ENCODE assay signal across 8 mouse cellular contexts in genomic region chr14:73239291-73239690, GRCm38 (mm10). TPM values are rescaled to one million over a fixed set of nuclear protein-coding genes. Genes with fewer than 3 reads are reported as not detected.
DNase-seq lines count a peak whose midpoint lies in the region; ATAC-seq and TF ChIP-seq lines count a peak whose summit lies in the region.

No protein-coding gene starts in this region.

- no peak for TF ChIP-seq EP300 in heart, adult 2 months (IDR thresholded peaks at IDR 0.05; ENCODE audit: insufficient read depth, low read depth, low read length)

- peaks cover 26% of the 10 kb centered on the region for H3K79me3 ChIP-seq in C2C12 (ENCODE audit: low read depth)

- ATAC-seq in kidney, embryonic 15.5 days (replicated peaks; ENCODE audit: low FRiP score) = 0 out of 2 replicates have a peak, but pooled peaks have one; percentile 68
- peak; percentile 65 for ATAC-seq in midbrain, embryonic 12.5 days (ENCODE audit: low FRiP score, low read depth)

- peak overlapping the region; percentile 41 for H3ac ChIP-seq in C2C12 (ENCODE audit: control insufficient read depth, insufficient read length, low read depth)

- peaks cover 10% of the 10 kb centered on the region for H3K4me1 ChIP-seq in heart, adult 2 months (ENCODE audit: control insufficient read depth, insufficient read depth, low read length)
- H3K4me1 ChIP-seq in kidney, embryonic 15.5 days = peaks cover 14% of the 10 kb centered on the region
- H3K4me1 ChIP-seq in midbrain, embryonic 12.5 days = 0 out of 2 replicates have a peak, but pooled peaks cover 6% of the 10 kb centered on the region

- peaks cover 6% of the 10 kb centered on the region for H3K36me3 ChIP-seq in C2C12 (ENCODE audit: control insufficient read depth, insufficient read depth)
- peaks cover 7% of the 10 kb centered on the region for H3K36me3 ChIP-seq in heart, adult 2 months (ENCODE audit: control insufficient read depth, insufficient read depth, low read length)
- peaks cover 11% of the 10 kb centered on the region; the same call in 1 of the 2 replicates for H3K36me3 ChIP-seq in kidney, embryonic 15.5 days
- H3K36me3 ChIP-seq in midbrain, embryonic 12.5 days = peaks cover 10% of the 10 kb centered on the region

- peak overlapping the region; percentile 73 for H3K9ac ChIP-seq in heart, adult 2 months (ENCODE audit: low read depth, low read length)
- H3K9ac ChIP-seq in kidney, embryonic 15.5 days = peak overlapping the region; percentile 64
- peak overlapping the region; percentile 77 for H3K9ac ChIP-seq in midbrain, embryonic 12.5 days (replicated peaks)

- peaks cover 37% of the 10 kb centered on the region for H3K79me2 ChIP-seq in C2C12 (ENCODE audit: control insufficient read depth, insufficient read depth)
- no peaks in the 10 kb centered on the region for H3K79me2 ChIP-seq in heart, adult 2 months (replicated peaks; ENCODE audit: control insufficient read depth, insufficient read depth, low read length)

- WGBS in heart, adult 2 months = 0% methylated on average over 6 of the region's 6 CpGs
- 1% methylated on average over 6 of the region's 6 CpGs for WGBS in kidney, embryonic 15.5 days
- 0% methylated on average over 6 of the region's 6 CpGs for WGBS in midbrain, embryonic 12.5 days

- peak overlapping the region; percentile 57 for H3K4me2 ChIP-seq in kidney, embryonic 15.5 days
- peak overlapping the region; percentile 56 for H3K4me2 ChIP-seq in midbrain, embryonic 12.5 days (replicated peaks)

- DNase-seq in adipocyte (ENCODE audit: low spot score) = peak; percentile 68
- DNase-seq in heart, adult 2 months = no peak
- DNase-seq in right cerebral cortex, postnatal 10 days (ENCODE audit: low spot score in 2 of 2) = no peak
- DNase-seq in gastrocnemius, adult 18-20 months (ENCODE audit: low spot score) = no peak
- no peak for DNase-seq in layer of hippocampus, adult 8-10 months (ENCODE audit: low spot score in 2 of 2)

- TF ChIP-seq POLR2A in heart, adult 2 months (IDR thresholded peaks at IDR 0.05; ENCODE audit: insufficient read depth, low read depth, low read length) = no peak

- TF ChIP-seq CTCF in C2C12 (IDR thresholded peaks at IDR 0.05; ENCODE audit: control insufficient read depth, insufficient read depth, insufficient read length) = no peak
- no peak for TF ChIP-seq CTCF in heart, adult 2 months (IDR thresholded peaks at IDR 0.05)

- H3K27me3 ChIP-seq in C2C12 (ENCODE audit: control insufficient read depth, insufficient read depth, insufficient read length) = no peaks in the 10 kb centered on the region
- no peaks in the 10 kb centered on the region for H3K27me3 ChIP-seq in heart, adult 2 months (ENCODE audit: control insufficient read depth, insufficient read depth, low read length)
- no peaks in the 10 kb centered on the region for H3K27me3 ChIP-seq in kidney, embryonic 15.5 days
- no peaks in the 10 kb centered on the region for H3K27me3 ChIP-seq in midbrain, embryonic 12.5 days

- peak overlapping the region; percentile 61 for H3K4me3 ChIP-seq in C2C12 (ENCODE audit: insufficient read depth, poor library complexity, severe bottlenecking)
- H3K4me3 ChIP-seq in heart, adult 2 months = peak overlapping the region; percentile 62
- H3K4me3 ChIP-seq in kidney, embryonic 15.5 days (replicated peaks) = peak overlapping the region; percentile 60
- peak overlapping the region; percentile 54 for H3K4me3 ChIP-seq in midbrain, embryonic 12.5 days

- peak overlapping the region; percentile 89 for H3K27ac ChIP-seq in heart, adult 2 months
- H3K27ac ChIP-seq in kidney, embryonic 15.5 days = peak overlapping the region; percentile 96
- H3K27ac ChIP-seq in midbrain, embryonic 12.5 days (replicated peaks) = peak overlapping the region; percentile 92

- H3K9me3 ChIP-seq in kidney, embryonic 15.5 days (replicated peaks) = no peaks in the 10 kb centered on the region
- no peaks in the 10 kb centered on the region for H3K9me3 ChIP-seq in midbrain, embryonic 12.5 days

- intact Hi-C loops in heart, adult 2 months (cut with DNase I) = loop anchor here (2.0 to 5.0 kb wide), 5 partner anchors 14 to 96 kb away; partner anchors contain the start of gene Rb1

TF ChIP-seq in C2C12, 6 proteins besides CTCF, POLR2A, EP300 and RAD21:
- TF ChIP-seq MYOG (IDR thresholded peaks at IDR 0.05; ENCODE audit: control insufficient read depth, extremely low read depth, insufficient read length) (no peak), CEBPB (IDR thresholded peaks at IDR 0.05; ENCODE audit: low read depth) (no peak), USF1 (IDR thresholded peaks at IDR 0.05; ENCODE audit: low read depth) (no peak)

RNA-seq across cellular contexts. Expression of gene Lpar6, which starts 1.6 kb away (rescaled TPM):
- 1.0 TPM for polyA plus RNA-seq in C2C12 (2012; fragmentation: generic; extraction: Trizol)
- total RNA-seq in heart, adult 2 months (2021) = 1 to 10 TPM; 1.5 to 2.3 TPM
- polyA plus RNA-seq in heart, adult 2 months (2012; rRNA removed) = 2.3 and 5.2 TPM in 2 replicates
- 15.3 and 15.9 TPM in 2 replicates for polyA plus RNA-seq in kidney, embryonic 15.5 days (2015; fragmentation: Nextera tagmentation; extraction: Ambion mirVana)
- 13.9 and 14.2 TPM in 2 replicates for polyA plus RNA-seq in midbrain, embryonic 12.5 days (2016; fragmentation: Nextera tagmentation; extraction: Ambion mirVana)
- under 1 TPM; 0.39 to 0.97 TPM for total RNA-seq in gastrocnemius, adult 18-20 months (2021)
- 1 to 10 TPM; 1.1 to 2.4 (median 2.0) TPM for total RNA-seq in layer of hippocampus, adult 8-10 months (2022)
